Mouse (Mus musculus) hindbrain, postnatal 0 days (tissue): ENCODE data around the gene Pex12. TPM values are rescaled to one million over a fixed set of nuclear protein-coding genes. Genes with fewer than 3 reads are reported as not detected.

Experiments
- polyA plus RNA-seq: library from polyadenylated mRNA; unstranded; fragments of >200 nt; fragmentation: Nextera tagmentation; extraction: Ambion mirVana; gene quantifications from 2 replicates; pipeline ENCODE4 v1.2.1, GENCODE M21; 2015
- total RNA-seq: library from RNA; depleted of rRNA; stranded (reverse); fragments of >200 nt; gene quantifications from 2 replicates; pipeline ENCODE4 v1.2.3, GENCODE M21; 2014; rRNA removed

Gene Pex12
- total and polyA plus RNA-seq, 2 experiments from 2014 or later, result 10.5 to 12.8 TPM

Other genes with a start within 250 kb of the Pex12 start
- gene Slfn2, start 237.5 kb downstream of the Pex12 start, total RNA-seq, result 0.36 and 1.7 TPM in 2 replicates
- gene Slfn2, start 237.5 kb downstream of the Pex12 start, polyA plus RNA-seq, result 1.6 and 2.0 TPM in 2 replicates
- not detected in 2 replicates for gene Slfn1, start 185.7 kb downstream of the Pex12 start, total RNA-seq
- gene Slfn1, start 185.7 kb downstream of the Pex12 start, polyA plus RNA-seq, result 0.08 and 0.09 TPM in 2 replicates
- 0.21 TPM in 1 of 2 replicates, not detected in the other for gene Slfn4, start 127.4 kb downstream of the Pex12 start, total RNA-seq
- gene Slfn4, start 127.4 kb downstream of the Pex12 start, polyA plus RNA-seq, result 0.06 and 0.08 TPM in 2 replicates
- 0.26 TPM in 1 of 2 replicates, not detected in the other for gene Slfn3, start 111.3 kb downstream of the Pex12 start, total RNA-seq
- gene Slfn3, start 111.3 kb downstream of the Pex12 start, polyA plus RNA-seq, result 0.23 TPM in 2 replicates
- not detected in 2 replicates for gene Slfn14, start 15.9 kb downstream of the Pex12 start, total RNA-seq
- 0.05 TPM in 1 of 2 replicates, not detected in the other for gene Slfn14, start 15.9 kb downstream of the Pex12 start, polyA plus RNA-seq
- gene Ap2b1, start 3.6 kb downstream of the Pex12 start, total RNA-seq, result 208 and 209 TPM in 2 replicates
- gene Ap2b1, start 3.6 kb downstream of the Pex12 start, polyA plus RNA-seq, result 86.3 and 94.8 TPM in 2 replicates
- 122 and 128 TPM in 2 replicates for gene Rasl10b, start 106.6 kb upstream of the Pex12 start, total RNA-seq
- gene Rasl10b, start 106.6 kb upstream of the Pex12 start, polyA plus RNA-seq, result 42.2 and 44.6 TPM in 2 replicates
- gene Gas2l2, start 126.9 kb upstream of the Pex12 start, total RNA-seq, result 0.14 and 1.0 TPM in 2 replicates
- gene Gas2l2, start 126.9 kb upstream of the Pex12 start, polyA plus RNA-seq, result 0.69 and 1.4 TPM in 2 replicates
- gene 1700020L24Rik, start 135.1 kb upstream of the Pex12 start, total RNA-seq, result 0.37 and 4.8 TPM in 2 replicates
- gene 1700020L24Rik, start 135.1 kb upstream of the Pex12 start, polyA plus RNA-seq, result 0.65 and 1.4 TPM in 2 replicates
- 8.7 and 9.1 TPM in 2 replicates for gene Mmp28, start 160.5 kb upstream of the Pex12 start, total RNA-seq
- 2.4 and 2.6 TPM in 2 replicates for gene Mmp28, start 160.5 kb upstream of the Pex12 start, polyA plus RNA-seq
- 14.4 and 22.3 TPM in 2 replicates for gene Taf15, start 170.5 kb upstream of the Pex12 start, total RNA-seq
- 13.2 and 13.6 TPM in 2 replicates for gene Taf15, start 170.5 kb upstream of the Pex12 start, polyA plus RNA-seq
- gene Heatr9, start 219.6 kb upstream of the Pex12 start, total RNA-seq, result not detected in 2 replicates
- gene Heatr9, start 219.6 kb upstream of the Pex12 start, polyA plus RNA-seq, result not detected in 2 replicates
- gene Ccl5, start 227.9 kb upstream of the Pex12 start, total RNA-seq, result not detected in 2 replicates
- gene Ccl5, start 227.9 kb upstream of the Pex12 start, polyA plus RNA-seq, result 0.38 TPM in 1 of 2 replicates, not detected in the other